Mouse (Mus musculus) left cerebral cortex, adult 11 months (tissue): ENCODE measurements at regions not wholly inside any gene's neighbourhood (a gene's known extent, or its start where the extent isn't known, plus 50 kb on each side); places are given as distances from the start of the nearest gene placed in this dataset.

ENCODE experiments used
- DNase-seq: peaks from one replicate; pipeline ENCODE4 v3.0.0; 2022; ENCODE audit warnings: low spot score

- DNase-seq, result no peak
Measured at GRCm38 (mm10) chr1:61321513-61322145, 317.0 kb upstream of the Pard3b start.

DNA sequence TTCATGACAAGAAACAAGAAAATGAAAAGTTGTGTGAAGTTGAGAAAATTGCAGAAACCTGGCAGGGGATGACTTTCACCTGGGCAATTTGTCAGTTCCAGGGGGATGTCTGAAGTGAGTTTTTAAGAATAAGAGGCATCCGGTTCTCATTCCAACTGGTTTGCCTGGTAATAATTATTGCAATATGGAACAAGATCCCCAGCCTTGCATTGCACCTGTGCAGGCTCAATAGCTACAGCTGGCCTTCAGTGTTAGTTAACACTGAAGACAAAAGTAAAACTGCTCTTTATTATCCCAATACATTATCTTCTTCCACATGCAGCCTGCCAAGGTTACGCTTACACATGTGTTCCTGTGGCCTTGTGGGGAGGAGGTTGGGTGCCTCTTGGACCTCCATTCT, 307.2 kb upstream of the Pard3b start:
- DNase-seq, result no peak

DNA sequence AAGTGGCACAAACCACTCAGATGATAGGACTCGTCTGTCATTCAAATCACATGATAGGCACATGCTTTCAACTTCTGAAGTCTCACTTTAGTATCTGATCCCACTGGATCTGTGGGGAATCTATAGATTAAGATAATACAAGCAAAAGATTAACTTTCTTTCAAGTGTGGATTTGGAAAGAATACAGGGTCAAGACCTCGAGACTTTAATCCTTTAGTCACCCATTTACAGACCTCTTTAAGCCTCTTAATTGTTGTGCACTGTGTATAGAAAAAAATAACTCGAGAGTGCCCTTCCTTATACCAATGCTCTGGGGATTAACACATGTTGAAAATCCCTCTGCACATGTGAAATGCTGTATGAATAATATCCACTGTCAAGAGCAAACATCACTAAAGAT, 306.7 kb upstream of the Pard3b start:
- no peak for DNase-seq

- no peak for DNase-seq
Measured at GRCm38 (mm10) chr1:61336367-61336766, 302.3 kb upstream of the Pard3b start.

GRCm38 (mm10) chr1:61352921-61353320, 285.7 kb upstream of the Pard3b start:
- no peak for DNase-seq

GRCm38 (mm10) chr1:61353481-61353880, 285.1 kb upstream of the Pard3b start:
- DNase-seq, result no peak

DNA sequence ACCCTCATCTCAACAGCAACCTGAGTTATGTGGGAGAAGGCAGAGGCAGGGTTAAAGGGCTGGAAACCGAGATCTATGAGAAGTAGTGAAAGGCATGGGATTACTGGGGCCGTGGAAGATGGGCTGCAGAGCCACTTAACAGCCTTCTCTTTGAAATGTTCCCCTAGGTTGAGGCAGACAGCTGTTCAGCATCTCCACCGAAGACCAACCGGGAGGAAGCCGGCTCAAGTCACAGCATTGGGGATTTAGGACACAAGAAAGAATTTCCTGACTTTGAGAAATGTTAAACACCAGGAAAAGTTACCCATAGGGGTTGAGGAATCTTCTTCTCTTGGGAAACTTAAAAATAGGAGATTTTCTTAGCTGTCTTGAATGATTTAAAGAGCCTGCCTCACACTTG, 283.4 kb upstream of the Pard3b start:
- DNase-seq, result no peak

- DNase-seq, result no peak
Measured at GRCm38 (mm10) chr1:61359011-61359930, 279.4 kb upstream of the Pard3b start.

DNA sequence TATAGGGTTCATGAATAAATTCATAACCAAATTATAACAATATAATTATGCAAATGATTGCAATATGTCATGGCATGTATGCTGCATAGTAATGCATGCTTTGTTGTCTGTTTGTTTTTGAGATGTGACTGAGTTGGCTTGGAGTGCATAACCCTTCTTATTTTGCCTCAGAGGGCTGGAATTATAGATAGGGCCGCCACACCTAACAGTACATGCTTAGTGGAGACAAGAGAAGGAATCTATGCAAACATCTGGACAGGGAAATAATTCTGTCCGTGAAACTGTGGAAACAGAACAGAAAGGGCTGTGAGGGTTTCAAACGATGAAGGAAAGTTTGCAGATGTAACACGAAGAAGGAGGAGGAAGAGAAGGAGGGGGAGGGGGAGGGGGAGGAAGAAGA, 266.0 kb upstream of the Pard3b start:
- DNase-seq, result no peak

- DNase-seq, result no peak
Measured at GRCm38 (mm10) chr1:61373661-61374491, 264.7 kb upstream of the Pard3b start.

- DNase-seq, result no peak
Measured at GRCm38 (mm10) chr1:61376417-61376816, 262.2 kb upstream of the Pard3b start.

DNA sequence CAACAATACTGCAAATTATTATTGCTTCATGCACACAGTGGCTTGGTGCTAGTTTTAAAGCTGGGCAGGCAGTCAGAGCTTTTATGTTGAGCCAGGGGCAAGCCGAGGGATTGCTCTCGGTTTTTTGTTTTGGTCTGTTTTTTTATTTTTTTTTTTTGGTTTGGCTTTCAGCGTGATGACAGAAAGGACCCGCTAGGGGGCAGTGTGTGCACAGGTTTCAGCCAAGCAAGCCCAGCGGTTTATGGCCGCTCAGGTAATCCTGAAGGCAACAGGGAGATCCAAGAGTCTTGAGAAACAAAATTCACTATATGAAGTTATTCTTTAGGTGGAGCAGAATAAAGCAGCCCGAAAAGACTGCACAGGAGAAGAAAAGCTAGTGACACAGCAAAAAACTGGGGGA, 261.6 kb upstream of the Pard3b start:
- DNase-seq, result no peak

DNA sequence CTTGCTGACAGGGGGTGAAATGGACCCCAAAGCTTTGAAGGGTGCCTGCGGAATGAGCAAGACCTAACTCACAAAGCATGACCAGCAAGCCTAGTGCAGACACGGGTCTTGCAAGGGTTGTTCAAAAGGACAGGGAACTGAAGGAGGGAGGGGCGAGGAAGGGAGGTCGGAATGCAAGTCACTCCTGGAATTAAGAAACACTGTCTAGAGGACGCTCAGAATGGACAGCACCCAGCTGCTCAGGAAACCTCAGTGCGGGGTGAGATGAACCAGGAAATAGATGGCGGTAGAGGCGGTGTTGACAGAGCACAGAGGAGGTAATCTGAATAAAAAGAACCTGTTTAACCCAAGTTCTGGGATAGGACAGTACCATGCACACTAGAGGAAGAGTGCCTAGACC, 260.4 kb upstream of the Pard3b start:
- DNase-seq, result no peak

DNA sequence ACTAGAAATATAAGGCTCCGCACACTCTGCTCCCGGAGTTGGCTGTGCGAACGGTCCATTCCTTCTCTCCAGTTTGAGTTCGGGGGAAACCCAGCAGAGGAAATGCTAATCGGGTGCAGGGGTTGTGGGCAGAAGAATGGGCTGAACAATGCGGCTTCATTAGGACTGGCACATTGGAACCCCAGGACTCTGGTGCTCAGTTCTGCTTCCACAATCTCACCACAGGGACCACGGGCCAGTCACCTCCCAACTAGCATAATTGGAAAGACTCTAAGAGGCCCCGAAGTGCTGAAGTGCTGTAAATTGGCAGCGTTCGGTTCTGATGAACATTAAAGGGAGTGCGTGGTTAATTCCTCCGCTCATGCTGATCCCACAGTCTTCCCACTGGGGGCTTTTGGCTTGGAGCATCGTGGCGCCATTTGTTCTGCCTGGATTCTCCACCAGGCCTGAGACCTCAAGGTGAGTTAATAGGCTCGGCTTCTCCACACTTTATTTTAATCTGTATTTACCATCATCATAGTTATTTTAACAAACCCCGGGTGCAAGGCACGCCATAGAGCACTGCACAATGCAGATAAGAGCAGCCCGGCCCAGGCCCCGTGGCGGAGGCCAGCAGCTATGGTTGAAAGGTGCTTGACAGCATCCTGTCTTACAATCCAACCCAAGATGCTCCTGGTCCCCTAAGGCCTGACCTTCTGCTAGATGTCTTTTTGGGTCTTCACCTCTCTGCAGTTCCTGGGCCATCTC, 258.7 kb upstream of the Pard3b start:
- no peak for DNase-seq

DNA sequence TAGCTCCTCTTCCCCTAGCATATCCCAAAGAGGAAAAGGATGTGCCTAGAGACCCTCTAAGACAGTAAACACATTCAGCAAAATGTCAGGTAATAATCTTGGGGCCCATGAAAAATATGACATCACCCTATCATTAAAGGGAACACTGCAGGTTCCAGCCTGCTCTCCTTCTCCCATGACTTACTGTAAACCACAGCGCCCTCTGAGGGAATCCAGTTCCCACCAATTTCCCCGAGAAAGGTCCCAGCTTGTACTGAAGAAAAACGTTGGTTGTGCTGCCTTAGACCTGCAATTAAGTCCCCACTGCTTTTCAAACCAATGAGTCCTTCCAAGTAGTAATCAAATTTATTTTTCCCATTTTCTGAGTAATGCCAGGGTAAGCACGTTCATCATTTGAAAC, 251.0 kb upstream of the Pard3b start:
- DNase-seq, result no peak

DNA sequence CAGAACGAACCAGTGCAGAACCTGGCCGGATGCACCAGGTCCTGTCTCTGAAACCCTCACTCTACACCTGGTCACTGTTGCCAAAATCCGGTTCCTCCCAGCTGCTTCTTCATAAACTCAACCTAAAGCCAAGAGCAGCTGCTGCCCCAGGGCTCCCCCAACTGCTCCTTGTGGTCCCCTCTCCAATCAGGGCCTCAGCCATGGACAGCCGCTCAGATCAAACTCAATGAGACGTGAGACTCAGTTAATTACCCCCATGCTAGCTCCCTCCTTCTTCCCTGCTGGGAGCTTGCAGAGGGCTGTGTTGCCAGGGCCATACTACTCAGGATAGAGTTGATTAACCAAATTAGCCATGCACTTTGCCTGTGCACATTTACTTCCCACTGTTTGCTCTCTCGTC, 240.8 kb upstream of the Pard3b start:
- DNase-seq, result no peak

DNA sequence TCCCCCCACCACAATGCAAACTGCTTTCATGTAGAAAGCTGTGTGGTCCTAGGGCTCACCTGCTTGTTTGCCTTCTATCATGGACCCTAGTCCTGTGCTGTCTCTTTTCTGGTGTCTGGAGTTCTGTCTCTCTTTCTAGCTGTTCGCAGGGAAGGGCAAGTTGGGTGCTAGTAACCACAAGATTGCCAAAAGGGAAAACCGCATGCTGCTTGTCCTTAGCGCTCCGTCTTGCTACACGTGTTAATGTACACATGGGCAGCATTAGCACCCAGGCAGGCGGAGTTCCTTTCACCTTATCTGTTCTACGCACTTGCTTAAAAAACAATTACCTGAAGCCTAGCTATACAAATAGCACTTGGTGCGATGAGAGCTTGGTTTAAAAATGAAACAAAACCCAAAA, 236.3 kb upstream of the Pard3b start:
- no peak for DNase-seq

- no peak for DNase-seq
Measured at GRCm38 (mm10) chr1:61407201-61407600, 231.4 kb upstream of the Pard3b start.

GRCm38 (mm10) chr1:61414772-61415171, 223.9 kb upstream of the Pard3b start:
- DNase-seq, result no peak

DNA sequence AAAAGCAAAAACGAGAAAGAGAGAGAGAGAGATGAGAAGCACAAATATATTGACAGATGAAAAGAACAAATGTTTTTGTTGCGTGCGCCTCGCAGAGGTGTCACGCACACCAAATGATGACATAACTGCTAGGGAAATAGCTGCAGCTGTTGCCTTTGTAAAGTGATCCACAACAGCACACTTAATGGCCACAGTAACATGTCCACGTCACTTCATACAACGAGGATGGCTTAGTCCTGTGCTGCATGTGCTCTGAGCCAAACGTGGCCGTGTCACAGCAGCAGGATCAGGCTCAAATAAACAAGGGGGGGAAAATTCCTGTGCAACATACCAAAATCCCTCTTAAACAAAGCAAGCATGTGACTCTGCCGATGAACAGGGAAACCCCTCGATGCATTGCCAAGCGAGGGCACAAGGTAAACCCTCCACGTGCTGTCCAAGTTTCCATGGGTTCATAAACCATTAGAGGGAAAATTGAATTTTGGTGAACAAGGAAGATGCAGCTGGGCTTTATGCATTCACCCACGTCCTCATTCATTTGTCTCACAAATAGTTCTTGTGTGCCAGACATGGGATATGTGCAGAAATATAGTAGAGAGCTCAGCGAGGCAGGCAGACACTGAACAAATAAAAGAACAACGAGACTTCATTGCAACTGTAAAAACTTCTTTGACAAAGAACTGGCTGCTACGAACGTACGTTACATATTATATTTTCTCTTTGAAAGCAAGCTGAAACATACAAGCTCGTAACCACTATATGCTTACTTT, 223.0 kb upstream of the Pard3b start:
- no peak for DNase-seq

DNA sequence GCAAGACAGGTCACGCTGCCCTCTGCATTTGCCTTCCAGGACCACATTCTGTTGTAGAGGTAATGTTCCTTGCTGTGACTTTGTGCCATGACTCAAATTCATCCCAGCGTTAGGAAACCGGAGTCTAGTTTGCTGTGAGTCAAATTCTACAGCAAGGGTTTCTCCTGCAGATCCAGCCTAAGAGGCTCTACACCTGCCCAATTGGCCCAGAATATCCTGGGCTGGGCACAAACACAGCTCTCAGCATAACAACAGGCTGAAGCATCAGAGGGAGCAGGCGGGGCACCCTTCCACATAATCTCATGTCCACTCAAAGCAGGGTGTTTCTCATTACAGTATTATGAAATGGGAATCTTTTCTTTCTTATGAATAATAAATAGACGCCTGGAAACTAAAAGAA, 220.2 kb upstream of the Pard3b start:
- no peak for DNase-seq
